Mouse (Mus musculus): ENCODE measurements around the gene Hist1h2bb.

Gene Hist1h2bb

DNA sequence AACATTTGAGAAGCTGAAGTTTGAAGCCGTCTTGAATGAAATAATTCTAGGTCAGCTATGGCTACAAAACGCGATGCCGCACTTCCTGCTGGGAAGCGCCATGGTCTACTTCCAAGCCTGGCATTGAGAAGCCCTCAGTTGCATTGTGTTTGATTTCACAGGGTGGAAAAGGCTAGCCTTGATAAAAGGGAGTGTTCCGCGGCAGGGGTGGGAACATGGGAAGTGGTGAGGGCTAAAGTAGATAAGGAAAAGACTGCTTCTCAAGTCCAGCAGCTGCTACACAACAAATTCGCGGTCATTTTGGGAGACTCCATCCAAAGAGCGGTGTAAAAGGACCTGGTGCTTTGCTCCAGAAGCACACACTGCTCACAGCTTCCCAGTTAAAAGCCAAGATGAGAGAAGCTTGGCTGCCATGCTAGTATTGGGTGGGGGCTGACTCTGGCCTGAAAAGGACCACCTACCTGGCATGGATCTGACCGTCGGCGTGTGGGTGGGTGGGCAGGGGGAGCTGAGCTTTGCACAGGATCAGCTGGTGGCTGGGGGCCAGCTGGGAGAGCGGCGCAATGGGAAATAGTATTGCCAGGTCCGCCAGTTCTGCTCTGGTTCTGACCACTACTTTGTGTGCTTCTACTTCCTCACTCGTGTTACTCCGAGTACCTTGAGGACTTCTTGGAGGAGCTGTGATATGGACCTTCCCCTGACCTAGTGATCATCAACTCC is 17.9 kb upstream of the Hist1h2bb start:
- no peak for DNase-seq (ENCODE audit: low spot score)

DNA sequence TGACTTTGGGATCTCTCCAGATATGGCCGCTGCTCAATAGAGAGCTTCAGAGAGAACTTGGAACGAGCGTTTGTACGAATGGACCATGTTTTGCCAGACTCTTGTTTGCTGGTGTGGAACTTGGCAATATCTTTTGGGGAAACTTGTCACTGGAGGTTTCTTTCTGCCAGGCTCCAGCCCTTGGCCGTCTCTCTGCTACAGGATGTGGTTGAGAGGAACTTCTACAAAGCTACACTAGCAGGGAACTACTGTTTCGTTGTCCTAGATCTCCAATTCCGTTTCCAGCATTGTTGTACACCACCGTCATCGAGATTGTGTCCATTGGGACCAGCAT is 17.4 kb upstream of the Hist1h2bb start:
- no peak for DNase-seq (ENCODE audit: low spot score)

DNA sequence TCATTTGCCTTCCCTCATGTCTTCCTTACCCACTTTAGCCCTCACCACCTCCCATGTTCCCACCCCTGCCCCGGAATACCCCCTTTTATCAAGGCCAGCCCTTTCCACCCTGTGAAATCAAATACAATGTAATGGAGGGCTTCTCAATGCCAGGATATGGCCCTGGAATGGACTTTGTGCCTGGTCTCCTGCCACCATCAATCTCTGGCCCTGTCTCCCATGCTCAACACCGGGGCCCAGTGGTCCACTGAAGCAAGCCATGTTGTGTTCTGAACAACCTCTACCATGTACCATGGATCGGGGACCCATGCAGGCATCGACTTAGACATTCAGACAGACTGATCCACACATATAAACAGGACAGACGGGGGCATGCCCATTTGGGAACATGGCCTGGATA is 16.8 kb upstream of the Hist1h2bb start:
- no peak for DNase-seq (ENCODE audit: low spot score)

DNA sequence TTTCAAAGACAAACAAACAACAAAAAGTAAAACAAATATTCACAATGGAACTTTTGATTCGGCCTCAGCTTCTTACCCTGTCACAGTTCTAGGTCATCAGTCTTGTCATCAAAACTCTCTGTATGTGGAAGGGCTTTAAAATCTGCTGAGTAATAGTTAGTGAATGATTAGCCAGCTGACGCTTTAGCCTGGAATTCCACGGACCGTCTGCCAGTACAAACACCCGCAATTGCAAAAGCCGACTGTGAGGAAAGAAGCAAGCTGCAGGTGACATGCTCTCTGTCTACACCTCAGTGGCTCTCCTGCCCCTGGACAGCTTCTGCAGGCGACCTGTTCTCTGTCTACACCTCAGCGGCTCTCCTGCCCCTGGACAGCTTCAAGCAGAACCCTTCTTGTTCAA is 16.1 kb upstream of the Hist1h2bb start:
- DNase-seq (ENCODE audit: low spot score), result no peak

DNA sequence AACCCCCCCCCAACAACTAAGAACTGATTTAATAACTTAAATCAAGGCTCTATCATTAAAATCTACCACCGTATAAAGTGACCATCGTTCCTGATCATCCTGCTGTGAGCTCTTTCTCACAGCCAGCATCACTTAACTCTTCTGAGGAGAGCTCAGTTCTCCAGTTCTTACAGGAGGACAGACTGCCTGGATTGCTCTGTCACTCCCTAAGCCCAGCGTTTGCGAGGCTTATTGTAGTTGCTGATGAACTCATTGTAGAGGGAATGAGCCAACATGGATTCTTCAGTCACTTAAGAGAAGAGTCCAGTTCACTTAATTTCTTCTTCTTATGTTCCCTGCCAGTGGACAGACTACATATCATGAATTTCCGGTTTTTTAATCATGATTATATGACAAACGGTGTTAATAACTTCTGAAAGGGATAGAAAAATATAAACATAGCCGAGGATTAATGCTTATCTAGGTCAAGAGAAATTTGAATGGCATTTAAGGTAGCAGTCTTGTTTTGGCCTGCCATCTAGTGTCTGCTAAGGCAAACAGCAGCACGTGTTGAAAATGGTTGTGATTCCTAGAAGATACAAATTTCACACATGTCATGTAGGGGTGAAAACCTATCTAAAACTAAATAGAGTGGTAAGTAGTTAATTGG is 14.3 kb upstream of the Hist1h2bb start:
- DNase-seq (ENCODE audit: low spot score), result no peak

DNA sequence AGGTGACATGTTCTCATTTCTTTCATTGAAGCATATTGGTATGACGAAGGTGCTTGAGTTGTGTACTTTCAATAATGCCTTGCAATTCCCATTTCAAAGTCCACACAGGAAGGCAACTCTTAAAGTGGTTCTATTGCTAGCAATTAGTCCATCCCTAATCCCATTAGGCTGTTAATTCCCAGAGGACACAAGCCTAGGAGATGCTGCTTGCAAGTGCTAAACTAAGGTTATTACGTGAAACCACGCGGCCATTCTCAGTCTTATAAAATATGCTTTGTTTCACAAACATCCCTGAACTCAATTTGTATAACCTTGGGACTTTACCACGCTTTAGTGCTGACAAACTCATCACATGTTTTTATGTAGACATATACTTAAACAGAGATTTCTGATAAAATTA is 9.4 kb upstream of the Hist1h2bb start:
- no peak for DNase-seq (ENCODE audit: low spot score)

DNA sequence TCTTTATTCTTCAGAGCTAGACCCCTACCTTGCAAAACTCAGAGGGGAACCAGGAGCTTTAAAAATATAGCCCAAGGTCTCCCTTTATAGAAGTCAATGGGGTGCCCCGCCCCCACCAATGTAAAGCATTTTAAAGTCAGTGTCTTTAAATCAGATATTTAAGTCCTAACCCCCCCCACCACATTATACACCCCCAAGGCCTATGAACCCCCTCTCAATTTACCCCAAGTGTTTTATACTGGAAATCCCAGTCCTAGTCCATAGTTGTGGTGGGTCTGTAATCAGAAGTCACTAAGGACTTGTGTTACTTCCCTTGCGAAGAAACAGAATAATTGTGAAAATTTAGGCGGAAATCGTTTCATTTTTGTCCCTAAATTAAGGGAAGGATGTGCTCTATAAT is 8.5 kb upstream of the Hist1h2bb start:
- no peak for DNase-seq (ENCODE audit: low spot score)

DNA sequence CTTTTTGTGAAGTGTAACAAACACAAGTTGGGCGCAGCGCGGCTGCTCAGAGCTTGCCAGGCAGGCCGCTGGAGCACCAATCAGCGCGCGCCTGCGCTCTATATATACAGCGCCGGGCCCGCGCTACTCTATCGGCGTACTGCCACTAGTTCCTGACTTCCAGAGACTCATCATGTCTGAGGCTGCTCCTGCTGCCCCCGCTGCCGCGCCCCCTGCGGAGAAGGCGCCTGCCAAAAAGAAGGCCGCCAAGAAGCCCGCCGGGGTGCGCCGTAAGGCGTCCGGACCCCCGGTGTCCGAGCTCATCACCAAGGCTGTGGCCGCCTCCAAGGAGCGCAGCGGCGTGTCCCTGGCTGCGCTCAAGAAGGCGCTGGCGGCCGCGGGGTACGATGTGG is 7.9 kb upstream of the Hist1h2bb start, which contains the start of gene Hist1h1c:
Hist1h1c (plus strand) TSS at position 132 of the 392 bp plus-strand sequence.
- DNase-seq (ENCODE audit: low spot score), result peak; percentile 94

DNA sequence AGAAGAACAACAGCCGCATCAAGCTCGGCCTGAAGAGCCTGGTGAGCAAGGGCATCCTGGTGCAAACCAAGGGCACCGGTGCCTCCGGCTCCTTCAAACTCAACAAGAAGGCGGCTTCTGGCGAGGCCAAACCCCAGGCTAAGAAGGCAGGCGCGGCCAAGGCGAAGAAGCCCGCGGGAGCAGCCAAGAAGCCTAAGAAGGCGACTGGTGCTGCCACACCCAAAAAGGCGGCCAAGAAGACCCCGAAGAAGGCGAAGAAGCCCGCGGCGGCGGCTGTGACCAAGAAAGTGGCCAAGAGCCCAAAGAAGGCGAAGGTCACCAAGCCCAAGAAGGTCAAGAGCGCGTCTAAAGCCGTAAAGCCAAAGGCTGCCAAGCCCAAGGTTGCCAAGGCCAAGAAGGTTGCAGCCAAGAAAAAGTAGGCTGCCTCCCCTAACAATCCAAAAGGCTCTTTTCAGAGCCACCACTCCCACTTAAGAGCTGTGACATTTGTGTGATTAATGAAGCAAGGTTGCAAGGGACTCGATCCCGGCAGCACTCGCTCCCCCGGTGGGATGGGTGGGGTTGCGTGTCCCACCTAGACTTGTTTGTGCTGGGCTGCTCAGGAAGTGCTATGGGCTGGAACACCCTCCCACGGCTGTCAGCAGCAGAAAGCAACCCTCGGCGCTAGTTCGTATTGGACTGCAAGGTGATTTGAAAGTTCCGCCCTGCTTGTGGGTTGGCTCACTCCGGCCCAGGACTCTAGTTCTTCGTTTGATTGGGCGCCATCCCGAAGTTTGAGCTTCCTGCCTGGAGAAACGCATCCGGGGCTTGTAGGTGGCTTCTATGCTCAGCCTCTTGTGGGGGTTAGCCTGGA is 7.2 kb upstream of the Hist1h2bb start:
- peak; percentile 82 for DNase-seq (ENCODE audit: low spot score)

DNA sequence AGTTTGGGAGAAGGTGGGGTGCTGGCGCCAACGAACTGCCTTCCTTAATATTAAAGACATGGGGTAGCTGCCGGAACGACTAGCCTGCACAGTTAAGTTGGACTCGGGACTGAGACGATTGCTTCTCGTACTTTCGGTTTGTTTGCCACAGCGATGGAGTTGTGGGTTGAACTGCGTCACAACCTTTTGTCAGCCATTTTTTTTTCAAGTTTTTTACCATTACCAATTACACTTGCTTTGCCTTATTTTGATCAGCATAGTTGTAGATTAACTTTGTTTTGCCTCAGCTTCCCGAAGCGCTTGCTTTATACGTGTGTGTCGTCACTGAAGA is 6.6 kb upstream of the Hist1h2bb start:
- DNase-seq (ENCODE audit: low spot score), result no peak

DNA sequence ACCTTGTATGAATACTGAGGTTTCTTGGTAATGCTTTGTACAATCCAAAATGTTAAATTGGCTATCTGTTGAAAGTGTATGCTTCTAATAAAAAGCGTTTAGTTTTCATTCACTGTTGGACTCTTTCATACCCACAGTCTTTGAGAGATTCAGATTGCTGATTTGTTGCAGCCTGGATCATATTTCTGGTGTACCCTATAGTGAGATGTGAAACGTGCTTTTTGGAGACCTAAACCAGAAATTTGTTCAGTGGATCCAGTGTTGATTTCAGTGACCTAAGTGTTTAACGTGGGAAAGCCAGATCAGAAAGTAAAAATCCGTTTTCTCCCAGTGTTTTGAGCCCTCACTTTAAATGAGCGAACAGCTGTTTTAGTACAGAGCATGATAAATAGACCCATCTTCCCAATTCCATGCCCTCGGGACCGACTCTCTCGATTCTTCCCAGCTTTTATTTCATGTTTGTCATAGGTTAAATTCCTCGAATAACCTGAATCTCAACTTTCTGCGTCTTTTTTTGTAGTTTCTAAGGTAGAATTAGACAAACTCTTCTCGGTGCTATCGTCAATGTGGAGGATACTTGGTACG is 6.2 kb upstream of the Hist1h2bb start:
- DNase-seq (ENCODE audit: low spot score), result no peak

DNA sequence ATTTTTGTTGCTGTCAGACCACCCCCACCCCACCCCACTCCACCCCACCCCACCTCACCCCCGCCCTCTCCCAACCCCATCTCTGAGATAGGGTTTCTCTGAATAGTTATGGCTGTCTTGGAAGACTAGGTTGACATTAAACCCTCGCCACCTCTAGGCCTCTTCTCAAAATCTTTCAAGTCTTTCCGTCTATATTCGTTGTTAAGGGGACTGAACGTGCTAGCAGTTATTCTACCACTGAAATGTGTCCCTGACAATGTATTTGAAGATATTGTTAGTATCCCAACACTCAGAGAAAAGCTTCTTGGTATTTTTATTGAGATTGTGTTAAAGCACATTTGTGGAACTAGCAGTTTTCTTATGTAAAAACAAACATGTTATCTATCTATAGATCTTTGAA is 5.6 kb upstream of the Hist1h2bb start:
- DNase-seq (ENCODE audit: low spot score), result no peak

DNA sequence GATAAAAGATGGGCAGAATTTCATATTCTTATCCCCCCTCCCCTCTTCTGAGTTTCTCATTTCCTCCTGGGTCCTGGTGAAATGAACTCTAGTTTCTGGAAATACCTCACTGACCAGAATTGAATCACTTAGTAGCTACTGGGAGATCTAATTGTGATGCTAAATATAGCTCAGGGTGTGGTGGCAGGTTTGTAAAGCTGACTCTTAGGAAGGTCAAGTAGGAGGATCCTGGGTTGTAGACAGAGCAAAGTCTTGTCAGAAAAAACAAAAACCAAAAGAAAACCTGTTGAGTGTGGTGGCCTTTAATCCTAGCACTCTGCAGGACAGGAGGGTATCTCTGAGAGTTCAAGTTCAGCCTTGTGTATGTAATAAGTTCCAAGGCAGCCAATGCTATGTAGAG is 4.5 kb upstream of the Hist1h2bb start:
- no peak for DNase-seq (ENCODE audit: low spot score)

DNA sequence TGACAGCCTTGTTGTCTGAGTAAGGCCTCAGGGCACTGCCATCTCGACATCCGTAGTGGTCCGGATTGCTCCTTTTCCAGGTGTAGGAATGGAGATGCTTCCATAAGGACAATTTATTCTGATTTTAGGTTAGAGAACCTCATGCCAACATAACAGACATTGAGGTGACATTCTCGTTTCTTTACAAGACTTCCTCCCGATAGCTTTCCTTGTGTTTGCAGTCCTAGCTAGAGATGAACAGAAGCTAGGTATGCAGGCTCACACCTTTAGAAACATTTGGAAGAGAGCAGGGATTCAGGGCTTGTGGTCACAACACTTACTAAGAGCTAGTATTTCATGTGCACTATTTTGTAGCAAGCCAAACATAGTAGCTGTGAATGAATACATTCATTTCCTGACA is 3.3 kb upstream of the Hist1h2bb start:
- no peak for DNase-seq (ENCODE audit: low spot score)

DNA sequence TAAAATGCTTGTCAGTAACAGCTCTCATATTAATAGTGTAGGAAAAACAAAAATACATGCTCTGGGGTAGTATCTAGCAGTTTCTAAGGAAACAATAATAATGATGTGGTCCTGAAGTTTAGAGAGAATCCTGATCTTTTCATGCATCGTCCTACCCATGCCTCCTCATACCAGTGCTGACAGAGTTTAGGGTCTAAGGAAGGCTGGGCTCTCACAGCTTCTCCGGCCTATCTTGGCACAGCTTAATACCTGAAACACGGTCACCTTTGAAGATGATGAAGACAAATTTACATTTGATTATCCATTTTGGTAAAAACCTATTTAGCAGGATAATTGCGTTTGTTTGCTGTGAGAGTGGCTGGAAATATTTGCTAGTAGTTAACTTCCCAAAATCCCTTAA is 2.6 kb upstream of the Hist1h2bb start:
- DNase-seq (ENCODE audit: low spot score), result no peak

DNA sequence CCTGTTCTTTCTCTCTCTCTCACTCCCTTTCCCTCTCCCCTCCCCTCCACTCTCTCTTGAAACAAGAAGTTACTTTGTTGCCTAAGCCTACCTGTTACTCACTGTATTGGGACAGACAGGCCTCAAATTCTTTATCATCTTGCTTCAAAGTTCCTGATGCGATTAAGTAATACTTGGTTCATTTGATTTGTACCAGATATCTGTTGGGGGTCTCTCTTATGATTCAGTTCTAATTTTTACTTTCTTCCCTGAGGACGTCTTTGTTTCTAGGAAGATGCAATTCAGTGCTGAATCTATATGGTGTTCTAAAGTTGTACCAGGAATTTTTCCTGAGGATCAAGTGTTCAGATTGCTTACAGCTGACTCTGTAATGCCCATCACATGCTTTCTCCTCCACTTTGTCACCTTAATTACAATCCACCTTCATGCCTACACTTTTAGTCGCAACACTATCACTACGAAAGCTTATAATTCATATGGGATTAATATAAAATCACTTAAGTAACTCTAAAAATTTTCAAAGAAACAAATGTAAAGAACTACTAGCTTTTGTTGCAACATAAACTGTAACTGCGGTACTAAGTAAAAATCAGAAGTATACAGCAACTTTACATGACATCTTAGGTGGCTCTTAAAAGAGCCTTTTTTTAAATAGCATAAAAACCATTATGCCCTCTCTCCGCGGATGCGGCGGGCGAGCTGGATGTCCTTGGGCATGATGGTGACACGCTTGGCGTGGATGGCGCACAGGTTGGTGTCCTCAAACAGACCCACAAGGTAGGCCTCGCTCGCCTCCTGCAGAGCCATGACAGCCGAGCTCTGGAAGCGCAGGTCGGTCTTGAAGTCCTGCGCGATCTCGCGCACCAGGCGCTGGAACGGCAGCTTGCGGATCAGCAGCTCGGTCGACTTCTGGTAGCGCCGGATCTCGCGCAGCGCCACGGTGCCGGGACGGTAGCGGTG is 1.8 kb upstream of the Hist1h2bb start:
- no peak for DNase-seq (ENCODE audit: low spot score)

DNA sequence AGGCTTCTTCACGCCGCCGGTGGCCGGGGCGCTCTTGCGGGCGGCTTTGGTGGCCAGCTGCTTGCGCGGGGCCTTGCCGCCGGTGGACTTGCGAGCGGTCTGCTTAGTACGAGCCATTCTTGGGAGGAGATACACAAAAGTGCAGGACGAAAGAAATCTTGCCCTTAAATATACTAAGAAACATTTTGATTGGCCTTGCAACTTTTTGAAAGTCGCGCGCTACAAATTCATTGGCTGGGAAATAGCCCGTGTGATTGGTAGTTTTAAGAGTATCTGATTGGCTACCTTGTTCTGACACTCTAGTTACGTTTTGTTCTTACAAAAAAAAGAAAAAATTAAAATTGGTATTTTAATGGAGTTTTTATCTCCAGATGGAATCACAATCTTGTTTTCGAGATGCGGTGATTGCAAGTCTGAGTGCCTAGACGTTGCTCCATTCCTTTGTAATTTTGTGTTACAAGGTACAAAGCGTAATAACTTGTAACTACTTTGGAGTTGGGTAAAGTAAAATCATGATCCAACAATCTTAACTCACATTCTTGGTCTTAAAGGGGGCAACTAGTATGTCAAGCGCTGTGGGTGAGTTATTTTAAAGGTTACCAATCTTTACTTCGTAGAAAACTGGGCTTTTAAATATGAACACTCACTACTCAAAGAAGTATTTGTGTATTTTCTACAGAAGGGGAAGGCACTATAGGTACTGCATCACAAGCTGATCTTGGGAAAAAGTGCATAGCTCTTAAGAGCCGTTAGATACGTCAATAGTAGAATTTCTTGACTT is 963 bp upstream of the Hist1h2bb start, which contains the start of gene Hist1h3c:
Hist1h3c (minus strand) TSS at position 222 of the 781 bp plus-strand sequence.
- peak; percentile 70 for DNase-seq (ENCODE audit: low spot score)

DNA sequence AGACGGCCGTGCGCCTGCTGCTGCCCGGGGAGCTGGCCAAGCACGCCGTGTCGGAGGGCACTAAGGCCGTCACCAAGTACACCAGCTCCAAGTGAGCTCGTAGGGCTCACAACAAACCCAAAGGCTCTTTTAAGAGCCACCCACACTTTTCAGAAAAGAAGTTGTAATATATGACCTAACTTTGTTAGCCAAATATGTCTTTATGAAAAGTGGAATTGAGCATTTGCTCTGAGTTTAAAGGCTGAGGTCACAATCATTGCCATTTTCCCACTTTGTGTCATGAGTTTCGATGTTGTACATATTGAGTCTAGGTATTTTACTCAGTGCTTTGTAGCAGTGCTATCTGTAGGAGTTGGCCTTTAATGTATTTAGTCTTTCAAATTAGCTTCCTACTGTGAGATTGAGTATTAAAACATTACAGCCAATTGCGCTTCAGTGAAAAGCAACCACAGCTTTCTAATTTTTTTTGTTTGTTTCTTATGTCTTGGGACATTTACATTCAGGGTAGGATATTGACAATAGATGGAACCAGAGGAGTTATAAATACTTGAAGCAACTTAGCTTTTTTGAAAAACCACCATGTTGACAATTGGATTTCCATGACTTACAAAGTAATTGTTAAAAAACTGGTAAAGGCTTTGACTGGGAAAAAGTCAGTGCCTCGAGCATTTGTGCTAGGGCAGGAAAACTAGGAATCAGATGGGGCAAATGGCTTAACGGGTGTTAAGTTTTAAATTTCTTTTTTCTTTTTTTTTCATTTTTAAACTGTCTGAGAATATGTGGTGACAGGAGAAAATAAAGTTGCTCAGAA is 752 bp downstream of the Hist1h2bb start:
- no peak for DNase-seq (ENCODE audit: low spot score)

DNA sequence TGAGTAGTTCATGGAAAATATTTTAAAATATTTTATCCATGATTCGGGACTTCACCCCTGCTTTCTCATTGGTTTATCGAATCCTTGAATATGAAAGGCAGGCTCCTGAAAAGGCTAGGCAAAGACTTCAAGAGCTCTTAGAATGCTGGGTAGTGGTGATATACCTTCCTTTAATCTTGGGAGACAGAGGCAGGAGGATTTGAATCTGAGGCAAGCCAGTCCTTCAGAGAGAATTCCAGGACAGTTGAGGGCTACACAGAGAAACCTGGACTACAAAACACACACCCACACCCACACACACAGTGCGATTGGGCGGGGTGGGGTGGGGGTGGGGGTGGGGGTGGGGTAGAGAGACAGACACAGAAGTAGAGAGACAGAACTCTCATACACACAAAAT is 1.4 kb downstream of the Hist1h2bb start:
- DNase-seq (ENCODE audit: low spot score), result no peak

DNA sequence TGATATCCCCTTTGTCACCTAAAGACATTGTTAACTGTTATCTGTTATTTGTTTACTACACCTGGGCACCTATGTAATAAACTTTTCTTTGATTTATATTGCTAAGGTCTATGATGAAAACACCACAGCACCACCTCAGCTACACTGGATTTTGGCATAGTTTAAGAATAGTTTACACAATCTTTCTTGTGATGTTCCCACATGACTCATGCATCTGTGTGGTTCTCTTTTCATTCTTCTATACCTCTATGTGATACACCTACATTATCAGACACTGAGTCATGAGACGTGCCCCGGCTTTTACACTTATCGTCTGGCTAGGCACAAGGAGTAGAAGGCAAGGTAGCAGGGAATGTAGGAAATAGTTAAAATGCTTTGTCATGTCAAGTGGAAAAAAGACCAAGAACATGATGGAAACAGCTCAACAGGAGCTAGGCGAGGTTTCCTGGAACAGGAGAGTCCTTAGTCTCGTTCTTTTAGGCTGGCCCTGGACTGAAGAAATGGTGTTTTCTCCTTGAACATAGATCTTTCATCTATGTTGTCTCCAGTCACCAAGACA is 3.1 kb downstream of the Hist1h2bb start:
- no peak for DNase-seq (ENCODE audit: low spot score)
